ENCODE assay signal across 28 mouse cellular contexts in the genomic region with DNA sequence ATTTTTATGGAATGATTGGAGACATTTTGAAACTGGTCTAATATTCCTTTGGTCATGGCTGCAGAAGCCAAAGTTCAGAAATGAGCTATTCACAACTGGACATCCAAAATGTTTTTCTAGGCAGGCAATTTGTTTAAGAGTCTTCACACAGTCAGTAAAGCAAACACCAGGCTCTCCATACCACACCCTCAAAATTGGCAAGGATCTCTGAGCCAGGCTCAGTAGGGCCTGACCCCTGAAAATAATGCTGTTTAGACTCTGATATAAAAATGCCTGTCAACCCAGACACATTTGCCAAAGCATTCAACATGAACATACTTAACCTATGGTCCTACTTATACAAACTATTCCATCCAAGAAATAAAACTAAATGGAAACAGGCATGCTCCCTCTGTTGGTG.
DNase-seq lines count a peak whose midpoint lies in the region; ATAC-seq and TF ChIP-seq lines count a peak whose summit lies in the region.
"Had no signal": no experiment of that assay in that cellular context is flagged by ENCODE, and none has a peak within 500 bp of the region (broad histone marks: within the 10 kb centered on the region; RNA-seq: fewer than 3 reads in every experiment).

No protein-coding gene starts in this region.

- H3K9ac ChIP-seq in kidney, embryonic 15.5 days, result no peak overlapping the region
- no peak overlapping the region for H3K9ac ChIP-seq in kidney, postnatal 0 days (ENCODE audit: low read depth, low read length)
- no peak overlapping the region for H3K9ac ChIP-seq in liver, embryonic 12.5 days
- H3K9ac ChIP-seq: embryonic facial prominence, embryonic 13.5 days; embryonic facial prominence, embryonic 15.5 days; forebrain, embryonic 12.5 days had no signal

- H3K4me1 ChIP-seq in kidney, embryonic 15.5 days, result 0 out of 2 replicates have a peak, but pooled peaks cover 3% of the 10 kb centered on the region
- no peaks in the 10 kb centered on the region for H3K4me1 ChIP-seq in kidney, postnatal 0 days (replicated peaks; ENCODE audit: insufficient read depth, low read length)
- no peaks in the 10 kb centered on the region for H3K4me1 ChIP-seq in liver, embryonic 12.5 days
- H3K4me1 ChIP-seq: embryonic facial prominence, embryonic 13.5 days; embryonic facial prominence, embryonic 15.5 days; forebrain, embryonic 10.5 days; forebrain, embryonic 12.5 days had no signal

- no peak for DNase-seq in kidney, postnatal 4 days
- peak; percentile 11 for DNase-seq in kidney, postnatal 0 days (ENCODE audit: low spot score)
- DNase-seq in kidney, postnatal 36 days, result no peak
- DNase-seq in 3T3-L1 (ENCODE audit: low read depth, low spot score) (peak; percentile 12), NIH3T3 (ENCODE audit: low read depth) (peak; percentile 73)
- DNase-seq in cerebellum, postnatal 4 days (ENCODE audit: low spot score in 2 of 2), result no peak
- DNase-seq: adrenal gland, adult 8-10 months; adrenal gland, postnatal 14 days; adrenal gland, postnatal 36 days; B cell, adult 2 months; cerebellum, adult 11-12 months; cerebellum, adult 2 months; cerebellum, adult 9-10 months; cerebellum, postnatal 10 days; cerebellum, postnatal 25 days; embryo, embryonic 11 days had no signal

- H3K4me3 ChIP-seq in kidney, embryonic 15.5 days (replicated peaks), result no peak overlapping the region
- H3K4me3 ChIP-seq in kidney, postnatal 0 days (replicated peaks; ENCODE audit: low read depth, low read length), result no peak overlapping the region
- H3K4me3 ChIP-seq in liver, embryonic 12.5 days, result no peak overlapping the region
- H3K4me3 ChIP-seq: embryonic facial prominence, embryonic 13.5 days; embryonic facial prominence, embryonic 15.5 days; erythroblast, embryonic 14.5 days; forebrain, embryonic 10.5 days; forebrain, embryonic 12.5 days had no signal

- H3K36me3 ChIP-seq in kidney, embryonic 15.5 days, result no peaks in the 10 kb centered on the region
- H3K36me3 ChIP-seq in kidney, postnatal 0 days (ENCODE audit: insufficient read depth, low read length), result no peaks in the 10 kb centered on the region
- no peaks in the 10 kb centered on the region for H3K36me3 ChIP-seq in liver, embryonic 12.5 days
- H3K36me3 ChIP-seq: embryonic facial prominence, embryonic 13.5 days; embryonic facial prominence, embryonic 15.5 days; forebrain, embryonic 10.5 days; forebrain, embryonic 12.5 days; G1E had no signal

- 0 out of 2 replicates have a peak, but pooled peaks have one; percentile 18 for TF ChIP-seq CTCF in kidney, postnatal 0 days (IDR thresholded peaks at IDR 0.05; ENCODE audit: low read depth)

- H3K4me2 ChIP-seq in kidney, embryonic 15.5 days, result no peak overlapping the region
- no peak overlapping the region for H3K4me2 ChIP-seq in kidney, postnatal 0 days (ENCODE audit: low read length)
- no peak overlapping the region for H3K4me2 ChIP-seq in liver, embryonic 12.5 days
- H3K4me2 ChIP-seq: embryonic facial prominence, embryonic 13.5 days; embryonic facial prominence, embryonic 15.5 days; forebrain, embryonic 12.5 days had no signal

- 0 out of 2 replicates have a peak, but pooled peaks have one; percentile 18 for ATAC-seq in kidney, embryonic 15.5 days (replicated peaks; ENCODE audit: low FRiP score)
- no peak for ATAC-seq in kidney, postnatal 0 days (replicated peaks; ENCODE audit: low FRiP score, low read depth)
- no peak for ATAC-seq in liver, embryonic 12.5 days
- ATAC-seq: CD4-positive, CD25-positive, alpha-beta regulatory T cell, adult 4 months; forebrain, embryonic 14.5 days; forebrain, embryonic 16.5 days had no signal

- H3K27me3 ChIP-seq in kidney, embryonic 15.5 days, result no peaks in the 10 kb centered on the region
- no peaks in the 10 kb centered on the region for H3K27me3 ChIP-seq in kidney, postnatal 0 days (ENCODE audit: insufficient read depth, low read length)
- H3K27me3 ChIP-seq in liver, embryonic 12.5 days (replicated peaks), result no peaks in the 10 kb centered on the region
- H3K27me3 ChIP-seq: CH12.LX; embryonic facial prominence, embryonic 13.5 days; embryonic facial prominence, embryonic 15.5 days; forebrain, embryonic 12.5 days had no signal

- no peaks in the 10 kb centered on the region for H3K9me3 ChIP-seq in kidney, embryonic 15.5 days (replicated peaks)
- H3K9me3 ChIP-seq in kidney, postnatal 0 days (replicated peaks; ENCODE audit: low read length), result no peaks in the 10 kb centered on the region
- no peaks in the 10 kb centered on the region for H3K9me3 ChIP-seq in liver, embryonic 12.5 days (replicated peaks)
- H3K9me3 ChIP-seq: embryonic facial prominence, embryonic 13.5 days; embryonic facial prominence, embryonic 15.5 days; forebrain, embryonic 10.5 days; forebrain, embryonic 12.5 days; G1E had no signal

- no peak overlapping the region for H3K27ac ChIP-seq in kidney, embryonic 15.5 days
- no peak overlapping the region for H3K27ac ChIP-seq in kidney, postnatal 0 days
- no peak overlapping the region for H3K27ac ChIP-seq in liver, embryonic 12.5 days
- H3K27ac ChIP-seq: embryonic facial prominence, embryonic 13.5 days; embryonic facial prominence, embryonic 15.5 days; forebrain, embryonic 10.5 days; forebrain, embryonic 12.5 days had no signal

Comparison
In these comparisons a context has a peak if more than half of its experiments do, and no peak if none do; other contexts are left out.
1. DNase-seq: peak in kidney, postnatal 0 days (single experiment), 3T3-L1 (single experiment) and NIH3T3 (single experiment); none in kidney, postnatal 4 days (0 of 2), kidney, postnatal 36 days (0 of 2) and cerebellum, postnatal 4 days (0 of 2).